Mouse (Mus musculus) naive thymus-derived CD4-positive, alpha-beta T cell, adult 5 months (primary cell): ENCODE results near the gene 5430403G16Rik. TPM values are rescaled to one million over a fixed set of nuclear protein-coding genes. Genes with fewer than 3 reads are reported as not detected.

ENCODE experiments used
- polyA plus RNA-seq: library from polyadenylated mRNA; unstranded; fragments of 100-300 nt; shearing (Covaris generic); gene quantifications from one replicate; pipeline ENCODE4 v1.2.1, GENCODE M21; 2017

5430403G16Rik gene
- 2.5 TPM for polyA plus RNA-seq

DNA sequence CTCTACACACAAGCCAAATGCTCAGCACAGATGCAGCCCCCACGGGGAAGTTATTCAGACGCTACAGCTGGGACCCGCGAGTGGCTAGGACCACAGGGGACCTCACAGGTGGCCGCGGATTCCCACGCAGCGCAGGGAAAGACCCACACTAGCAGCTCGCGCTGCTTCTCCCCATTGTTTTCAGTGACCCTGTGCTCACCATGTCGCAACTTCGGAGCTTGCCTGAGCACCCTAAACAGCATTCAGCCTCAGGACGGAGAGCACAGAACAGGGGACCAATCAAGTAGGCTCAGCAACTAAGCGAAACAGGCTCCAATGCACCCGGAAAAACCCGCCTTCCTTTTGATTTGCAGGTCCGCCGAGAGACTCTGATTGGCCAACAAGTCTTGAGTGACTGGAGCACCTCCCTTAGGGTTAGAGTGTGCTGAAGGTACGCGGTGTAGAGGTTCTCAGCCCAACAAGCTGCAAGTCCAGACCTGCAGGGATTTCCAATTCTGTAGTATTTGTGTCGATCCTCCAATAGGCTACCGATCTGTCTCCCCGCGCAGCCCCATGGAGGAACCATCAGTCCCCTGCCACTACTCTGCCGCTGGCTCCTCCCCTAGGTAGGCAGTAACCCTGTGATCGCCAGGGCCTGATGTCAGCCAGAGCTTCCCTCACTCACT lies at the start of gene 5430403G16Rik:
Gene 5430403G16Rik, minus strand, starts transcription at position 505 of the 665 bp plus-strand sequence.

Other genes with a start within 250 kb of the 5430403G16Rik start
- gene Crlf2, start 132.0 kb downstream of the 5430403G16Rik start, polyA plus RNA-seq = 50.8 TPM
- gene 4930522L14Rik, start 60.8 kb upstream of the 5430403G16Rik start, polyA plus RNA-seq = 11.4 TPM
- gene Gm15446, start 232.4 kb upstream of the 5430403G16Rik start, polyA plus RNA-seq = 15.4 TPM